Mouse (Mus musculus) lung, postnatal 14 days (tissue): Measurements from ENCODE around the gene Twf1.

Source experiments
- DNase-seq: peaks from one replicate; pipeline ENCODE4 v3.0.0; 2021

The Twf1 gene

DNA sequence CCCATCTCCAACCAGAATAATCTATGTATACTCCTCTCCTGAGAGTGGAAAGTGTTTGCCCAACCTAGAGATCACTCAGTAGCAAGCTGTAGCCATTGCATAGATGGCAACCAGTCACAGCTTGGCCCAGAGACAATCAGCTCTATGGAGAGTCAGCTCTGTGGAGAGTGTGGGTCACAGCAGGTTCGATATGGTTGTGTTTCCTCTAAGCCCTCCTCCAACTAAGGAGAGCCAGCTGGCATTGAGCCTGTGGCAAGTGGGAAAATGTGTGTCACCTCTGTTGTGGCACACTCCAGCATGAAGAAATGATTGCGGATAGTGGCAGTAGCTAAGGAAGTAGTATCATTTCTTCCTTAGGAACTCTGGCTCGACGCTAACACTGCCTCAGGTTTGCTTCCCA, 18.2 kb downstream of the Twf1 start:
- no peak for DNase-seq

- no peak for DNase-seq
Measured at GRCm38 (mm10) chr15:94568496-94569182, 21.1 kb downstream of the Twf1 start.

DNA sequence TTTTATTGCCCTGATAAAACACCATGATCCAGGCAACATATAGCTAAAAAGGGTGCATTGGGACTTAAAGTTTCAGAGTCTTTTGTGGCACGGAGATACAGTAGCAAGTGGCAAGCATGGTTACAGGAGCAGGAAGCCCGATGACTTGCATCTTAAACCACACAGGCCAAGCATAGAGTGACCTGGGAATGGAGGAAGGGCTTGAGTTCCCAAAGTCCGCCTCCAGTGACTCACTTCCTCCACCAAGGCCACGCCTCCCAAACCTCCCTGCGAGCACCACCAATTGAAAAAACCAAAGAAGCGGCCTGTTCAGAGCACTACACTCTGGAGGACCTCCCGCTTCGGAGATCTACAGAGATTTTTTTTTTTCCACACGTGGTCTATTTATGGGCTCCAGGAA, 23.8 kb downstream of the Twf1 start:
- no peak for DNase-seq

DNA sequence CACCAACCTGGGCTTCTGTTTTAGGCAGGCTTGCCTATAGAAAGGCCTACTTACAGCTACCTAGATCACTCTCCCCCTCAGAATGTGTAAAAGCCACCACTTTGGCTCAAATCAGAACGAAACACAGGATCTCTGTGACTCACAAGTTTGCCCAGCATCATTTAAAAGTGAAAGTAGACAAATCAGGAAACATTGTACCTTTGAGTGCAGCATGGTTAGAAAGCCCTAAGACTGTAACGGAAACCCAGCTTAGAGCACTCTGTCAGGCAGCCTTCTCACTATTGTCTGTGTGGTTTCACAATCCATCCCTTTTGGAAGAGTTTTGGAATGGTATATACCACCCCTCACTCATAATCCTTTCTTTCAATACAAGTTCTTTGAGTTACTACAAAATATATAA, 24.8 kb downstream of the Twf1 start:
- no peak for DNase-seq

DNA sequence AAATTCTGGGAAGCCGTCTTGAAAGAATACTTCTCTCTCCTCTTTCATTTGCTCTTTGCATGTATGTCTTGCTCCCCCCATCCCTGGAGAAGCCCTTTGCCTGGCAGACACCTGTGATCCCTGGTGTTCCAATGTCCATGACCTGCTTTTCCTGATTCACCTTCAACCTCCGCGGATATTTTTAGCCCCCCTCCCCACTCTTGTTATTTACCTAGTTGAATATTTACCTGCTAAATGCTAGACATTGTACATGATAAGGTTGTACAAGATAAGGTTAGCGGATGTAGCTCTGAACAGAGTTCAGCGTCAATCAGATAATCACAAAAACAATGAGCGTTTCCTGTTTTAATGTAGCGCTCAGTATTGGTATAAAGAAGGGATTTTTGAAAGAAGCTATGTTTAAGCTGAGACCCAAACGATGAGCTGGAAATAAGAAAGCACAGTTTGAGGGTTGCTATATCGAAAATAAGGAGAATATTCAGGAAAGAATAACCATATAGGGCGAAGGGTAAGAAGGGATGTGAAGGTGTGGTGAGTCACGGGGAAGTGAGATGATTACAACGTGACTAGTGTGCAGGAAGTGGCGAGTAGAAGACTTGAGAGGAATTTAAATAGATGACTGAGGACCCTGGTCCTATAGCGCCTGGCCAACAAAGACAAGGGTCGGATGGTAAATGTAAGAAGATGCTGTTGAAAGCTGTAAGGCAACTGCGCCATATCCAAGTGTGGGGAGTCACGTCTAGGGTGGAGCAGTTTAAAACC, 30.6 kb downstream of the Twf1 start:
- no peak for DNase-seq

GRCm38 (mm10) chr15:94557442-94557841, 32.2 kb downstream of the Twf1 start:
- DNase-seq, result peak; percentile 90

DNA sequence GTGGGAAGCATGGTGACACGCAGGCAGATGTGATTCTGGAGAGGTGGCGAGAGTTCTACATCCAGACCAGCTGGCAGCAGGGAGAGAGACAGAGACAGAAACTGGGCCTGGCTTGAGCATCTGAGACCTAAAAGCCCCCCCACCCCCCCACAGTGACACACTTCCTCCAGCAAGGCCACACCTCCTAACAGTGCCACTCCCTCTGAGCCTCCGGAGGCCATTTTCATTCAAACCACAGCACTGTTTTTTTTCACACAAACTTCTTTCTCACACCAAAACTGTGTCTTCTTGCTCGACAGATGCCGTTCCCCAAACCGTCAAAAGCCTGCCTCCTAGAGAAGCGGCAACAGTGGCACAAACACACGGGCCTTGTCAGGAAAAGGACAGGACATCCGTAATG, 36.2 kb downstream of the Twf1 start:
- no peak for DNase-seq

- DNase-seq, result no peak
Measured at GRCm38 (mm10) chr15:94544844-94545243, 44.8 kb downstream of the Twf1 start.

- no peak for DNase-seq
Measured at GRCm38 (mm10) chr15:94544052-94544636, 45.5 kb downstream of the Twf1 start.

GRCm38 (mm10) chr15:94543409-94544051, 46.2 kb downstream of the Twf1 start, which contains the start of the genes Pus7l and Irak4:
Pus7l (minus strand) TSS chr15:94543547.
Irak4 (plus strand) TSS chr15:94543643.
- DNase-seq, result peak; percentile 95

DNA sequence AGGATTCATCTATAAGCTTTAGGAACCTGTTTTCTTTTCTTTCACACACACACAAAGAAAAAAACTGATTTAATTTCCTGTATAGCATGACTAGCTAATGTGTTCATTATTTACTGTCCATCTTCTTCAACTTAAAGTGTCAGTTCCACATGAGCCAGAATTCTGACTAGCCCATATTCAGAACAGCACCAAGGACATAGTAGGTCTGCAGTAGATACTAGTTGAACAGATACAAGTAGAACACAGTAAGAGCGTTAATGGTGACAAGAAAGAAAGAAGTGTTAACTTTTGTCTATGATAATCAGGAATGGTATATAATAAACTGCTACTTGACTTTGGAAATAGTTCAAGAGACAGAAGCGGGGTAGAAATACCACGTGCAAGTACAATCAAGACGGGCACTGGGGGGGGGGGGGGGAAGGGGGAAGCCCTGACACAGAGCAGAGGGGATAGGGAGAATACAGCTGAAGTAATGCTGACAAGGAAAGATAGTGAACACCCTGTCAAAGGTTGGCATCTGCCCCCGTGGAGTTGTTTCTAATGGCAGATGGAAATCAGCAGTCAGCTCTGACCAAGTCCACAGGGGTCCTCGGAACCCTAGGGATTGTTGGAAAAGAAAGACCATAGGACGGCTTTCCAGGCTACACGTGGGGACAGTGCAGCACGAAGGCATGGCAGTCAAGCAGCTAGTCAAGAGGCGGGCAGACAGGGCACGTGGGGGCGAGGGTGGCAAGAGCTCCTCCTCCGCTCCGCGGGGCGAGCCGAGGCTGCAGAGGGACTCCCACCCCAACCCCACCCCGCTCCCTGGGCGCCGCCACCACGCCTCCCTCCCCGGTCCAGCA, 46.9 kb downstream of the Twf1 start:
- DNase-seq, result no peak

- DNase-seq, result no peak
Measured at GRCm38 (mm10) chr15:94539296-94539695, 50.4 kb downstream of the Twf1 start.

DNA sequence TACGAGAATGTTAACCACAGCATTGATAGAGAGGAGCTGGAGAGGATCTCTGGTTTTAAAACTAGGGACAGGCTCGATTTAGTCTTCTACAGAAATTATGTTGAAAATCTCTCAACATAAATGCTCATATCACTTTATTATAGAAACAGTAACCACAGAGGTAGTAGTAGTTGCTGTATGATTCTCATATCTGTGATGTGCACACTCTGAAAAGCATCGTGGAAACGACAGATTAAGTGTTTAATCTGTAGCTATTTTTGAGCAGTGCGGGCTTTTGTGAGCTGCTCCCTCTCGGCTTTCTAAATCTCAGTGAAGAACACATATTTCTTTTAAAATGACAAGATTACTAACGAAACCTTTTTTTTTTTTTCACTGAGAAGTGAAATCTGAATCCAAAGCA, 54.2 kb downstream of the Twf1 start:
- no peak for DNase-seq

DNA sequence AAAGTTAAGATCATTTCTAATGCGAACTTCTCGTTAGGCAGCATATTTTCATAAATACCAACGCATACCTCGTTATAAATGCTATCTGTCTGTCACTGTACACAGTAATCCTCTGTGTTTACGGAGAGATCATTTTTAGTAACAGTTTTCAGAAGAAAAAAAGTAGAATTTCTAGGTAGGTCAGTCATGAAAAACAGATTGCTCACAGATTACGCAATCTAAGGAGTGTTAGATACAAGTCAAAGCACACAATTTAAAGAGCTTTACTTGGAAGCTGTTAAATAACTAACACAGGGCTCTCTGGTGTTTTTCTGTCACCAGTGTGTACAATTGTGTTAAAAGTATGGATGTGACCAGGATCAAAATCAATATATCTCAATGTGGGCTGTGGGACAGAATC, 56.7 kb downstream of the Twf1 start:
- DNase-seq, result no peak

GRCm38 (mm10) chr15:94532306-94532705, 57.4 kb downstream of the Twf1 start:
- DNase-seq, result no peak

GRCm38 (mm10) chr15:94530519-94530918, 59.2 kb downstream of the Twf1 start:
- peak; percentile 17 for DNase-seq
